In genomic region chr10:77456507-77456906, GRCm38 (mm10) we compare ENCODE assay signal across 9 mouse cellular contexts. TPM values are rescaled to one million over a fixed set of nuclear protein-coding genes. Genes with fewer than 3 reads are reported as not detected.
DNase-seq lines count a peak whose midpoint lies in the region; ATAC-seq and TF ChIP-seq lines count a peak whose summit lies in the region.
"Had no signal": no experiment of that assay in that cellular context is flagged by ENCODE, and none has a peak within 500 bp of the region (broad histone marks: within the 10 kb centered on the region; RNA-seq: fewer than 3 reads in every experiment).

No protein-coding gene starts in this region.

- H3K9ac ChIP-seq in heart, embryonic 12.5 days: peak overlapping the region; percentile 48
- H3K9ac ChIP-seq: forebrain, embryonic 12.5 days had no signal

- no peak for TF ChIP-seq POLR2A in thymus, adult 2 months (IDR thresholded peaks at IDR 0.05; ENCODE audit: control insufficient read depth, extremely low read depth, insufficient read depth, low read length, poor library complexity)

- no peak for TF ChIP-seq CTCF in thymus, adult 2 months (IDR thresholded peaks at IDR 0.05; ENCODE audit: borderline replicate concordance, control insufficient read depth, extremely low read depth, insufficient read depth, low read length, poor library complexity)

- peak; percentile 74 for ATAC-seq in heart, embryonic 12.5 days (ENCODE audit: insufficient number of reproducible peaks, low FRiP score)

- no peak overlapping the region for H3K4me3 ChIP-seq in heart, embryonic 12.5 days
- H3K4me3 ChIP-seq in thymus, adult 2 months (ENCODE audit: control insufficient read depth, insufficient read depth, low read length): no peak overlapping the region
- H3K4me3 ChIP-seq: forebrain, embryonic 12.5 days had no signal

- H3K9me3 ChIP-seq in heart, embryonic 12.5 days (replicated peaks): no peaks in the 10 kb centered on the region
- H3K9me3 ChIP-seq: forebrain, embryonic 12.5 days had no signal

- DNase-seq in retina, postnatal 1 day: peak; percentile 59
- DNase-seq in retina, embryonic 14.5 days (ENCODE audit: low spot score): no peak
- DNase-seq in cerebellum, adult 8-10 months: peak; percentile 87
- DNase-seq in kidney, postnatal 10 days: no peak
- DNase-seq in thymus, adult 2 months: no peak
- no peak for DNase-seq in kidney, adult 11 months
- DNase-seq: thymus, postnatal 14 days had no signal

- H3K27ac ChIP-seq in heart, embryonic 12.5 days (ENCODE audit: poor library complexity, severe bottlenecking): peak overlapping the region; percentile 87
- no peak overlapping the region for H3K27ac ChIP-seq in thymus, adult 2 months (ENCODE audit: control insufficient read depth, insufficient read depth, low read length)
- H3K27ac ChIP-seq: forebrain, embryonic 12.5 days had no signal

- peaks cover 48% of the 10 kb centered on the region for H3K4me1 ChIP-seq in heart, embryonic 12.5 days (replicated peaks)
- H3K4me1 ChIP-seq in thymus, adult 2 months (replicated peaks; ENCODE audit: control insufficient read depth, insufficient read depth, low read length): no peaks in the 10 kb centered on the region
- H3K4me1 ChIP-seq: forebrain, embryonic 12.5 days had no signal

- 34% methylated on average over 7 of the region's 7 CpGs for WGBS in heart, embryonic 12.5 days
- 91% methylated on average over 7 of the region's 7 CpGs for WGBS in thymus, adult 2 months

- 0 out of 2 replicates have a peak, but pooled peaks cover 2% of the 10 kb centered on the region for H3K36me3 ChIP-seq in heart, embryonic 12.5 days
- H3K36me3 ChIP-seq in thymus, adult 2 months (ENCODE audit: control insufficient read depth, insufficient read depth, low read length): no peaks in the 10 kb centered on the region
- H3K36me3 ChIP-seq: forebrain, embryonic 12.5 days had no signal

- peak overlapping the region; percentile 15; the same call in 1 of the 2 replicates for H3K4me2 ChIP-seq in heart, embryonic 12.5 days
- H3K4me2 ChIP-seq: forebrain, embryonic 12.5 days had no signal

- no peaks in the 10 kb centered on the region for H3K27me3 ChIP-seq in heart, embryonic 12.5 days (replicated peaks)
- H3K27me3 ChIP-seq in thymus, adult 2 months (ENCODE audit: control insufficient read depth, insufficient read depth, low read length): no peaks in the 10 kb centered on the region
- H3K27me3 ChIP-seq: forebrain, embryonic 12.5 days had no signal

RNA-seq across cellular contexts. Expression of gene Adarb1, which starts 38.4 kb away (rescaled TPM):
- 13.3 and 14.2 TPM in 2 replicates for polyA plus RNA-seq in heart, embryonic 12.5 days (2016; fragmentation: Nextera tagmentation; extraction: Ambion mirVana)
- 4.2 and 5.5 TPM in 2 replicates for polyA plus RNA-seq in thymus, adult 2 months (2012; rRNA removed)

RNA-seq across cellular contexts. Expression of gene Fam207a, which starts 59.1 kb away (rescaled TPM):
- polyA plus RNA-seq in heart, embryonic 12.5 days (2016; fragmentation: Nextera tagmentation; extraction: Ambion mirVana): 31.0 and 32.1 TPM in 2 replicates
- 49.1 and 52.4 TPM in 2 replicates for polyA plus RNA-seq in thymus, adult 2 months (2012; rRNA removed)

Comparison
In these comparisons a context has a peak if more than half of its experiments do, and no peak if none do; other contexts are left out.
1. DNase-seq: peak in retina, postnatal 1 day (single experiment) and cerebellum, adult 8-10 months (single experiment); none in retina, embryonic 14.5 days (single experiment), kidney, postnatal 10 days (single experiment), thymus, adult 2 months (single experiment) and kidney, adult 11 months (single experiment).